Mouse (Mus musculus) thymus, adult 2 months (tissue): ENCODE results near the gene Rsph10b.

Experiments used
- CTCF ChIP-seq: fragments of 200-500 bp; IDR thresholded peaks from 2 replicates; pipeline ENCODE4 v1.5.1; 2012; ENCODE audit warnings: mild to moderate bottlenecking, control low read depth, low read length, moderate library complexity, borderline replicate concordance; ENCODE audit not compliant: control insufficient read depth, poor library complexity, insufficient read depth; ENCODE audit errors: extremely low read depth
- POLR2A ChIP-seq: fragments of 200-500 bp; IDR thresholded peaks from 2 replicates; pipeline ENCODE4 v1.6.1; 2012; ENCODE audit warnings: mild to moderate bottlenecking, low read length, control low read depth, moderate library complexity; ENCODE audit not compliant: control insufficient read depth, poor library complexity, insufficient read depth; ENCODE audit errors: extremely low read depth

DNA sequence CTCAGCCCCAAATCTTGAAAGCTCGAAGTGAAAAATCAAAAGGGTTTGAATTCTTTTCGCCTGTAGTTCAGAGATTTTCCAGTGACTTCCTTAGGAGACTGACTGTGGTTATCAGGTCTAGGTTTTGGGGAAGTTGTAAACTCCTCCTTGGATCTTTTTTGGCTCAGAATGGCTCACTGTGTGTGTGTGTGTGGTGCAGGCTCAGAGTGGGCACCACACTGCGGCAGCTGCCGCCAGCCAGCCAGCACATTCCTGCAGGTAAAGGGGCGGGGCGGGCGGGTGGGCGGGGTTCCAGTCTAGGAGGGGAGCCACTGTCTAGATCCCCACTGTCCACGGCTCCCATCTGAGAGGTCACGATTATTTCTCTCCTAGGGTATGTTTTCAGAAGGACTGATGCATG, 8.8 kb downstream of the Rsph10b start:
- TF ChIP-seq CTCF = no peak
- TF ChIP-seq POLR2A = no peak
